Mouse (Mus musculus): ENCODE results near the gene Clrn1.

The Clrn1 gene

DNA sequence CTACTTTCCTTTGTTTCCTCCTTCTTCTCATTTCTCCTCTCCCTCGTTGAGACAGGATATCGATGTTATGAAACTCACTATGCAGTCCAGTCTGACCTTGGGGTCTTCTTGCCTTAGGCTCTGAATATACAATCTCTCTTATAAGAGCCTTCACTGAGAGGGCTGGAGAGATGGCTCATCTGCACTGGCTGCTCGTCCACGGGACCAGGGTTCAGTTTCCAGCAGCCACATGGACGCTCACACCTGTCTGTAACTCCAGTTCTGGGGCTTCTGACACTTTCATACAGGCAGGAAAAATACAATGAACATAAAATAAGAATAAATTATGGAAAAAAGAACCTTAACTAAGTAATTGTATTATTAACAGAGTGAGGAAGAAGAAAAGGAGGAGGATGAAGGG lies 53.6 kb downstream of the Clrn1 start:
- DNase-seq (ENCODE audit: low spot score in 2 of 2) = no peak

DNA sequence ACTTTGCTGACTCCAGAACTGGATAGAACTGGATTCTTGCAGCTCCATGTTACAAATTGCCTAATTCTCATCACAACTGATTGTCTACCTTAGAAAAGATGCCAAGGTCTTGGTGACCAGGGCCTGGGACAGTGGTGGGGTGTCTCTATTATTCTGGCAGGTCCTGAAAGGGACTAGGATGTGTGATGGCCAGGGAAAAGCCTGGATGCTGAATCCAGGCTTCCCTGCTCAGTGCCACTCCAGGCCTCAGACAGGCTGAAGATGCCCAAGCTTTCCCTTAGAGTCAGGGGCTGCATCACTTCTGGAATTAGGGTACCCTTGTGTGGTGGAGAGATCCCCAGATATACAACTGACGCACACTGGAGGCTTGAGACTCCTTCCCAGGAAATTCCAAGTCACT lies 55.2 kb downstream of the Clrn1 start:
- DNase-seq (ENCODE audit: low spot score in 2 of 2) = no peak

DNA sequence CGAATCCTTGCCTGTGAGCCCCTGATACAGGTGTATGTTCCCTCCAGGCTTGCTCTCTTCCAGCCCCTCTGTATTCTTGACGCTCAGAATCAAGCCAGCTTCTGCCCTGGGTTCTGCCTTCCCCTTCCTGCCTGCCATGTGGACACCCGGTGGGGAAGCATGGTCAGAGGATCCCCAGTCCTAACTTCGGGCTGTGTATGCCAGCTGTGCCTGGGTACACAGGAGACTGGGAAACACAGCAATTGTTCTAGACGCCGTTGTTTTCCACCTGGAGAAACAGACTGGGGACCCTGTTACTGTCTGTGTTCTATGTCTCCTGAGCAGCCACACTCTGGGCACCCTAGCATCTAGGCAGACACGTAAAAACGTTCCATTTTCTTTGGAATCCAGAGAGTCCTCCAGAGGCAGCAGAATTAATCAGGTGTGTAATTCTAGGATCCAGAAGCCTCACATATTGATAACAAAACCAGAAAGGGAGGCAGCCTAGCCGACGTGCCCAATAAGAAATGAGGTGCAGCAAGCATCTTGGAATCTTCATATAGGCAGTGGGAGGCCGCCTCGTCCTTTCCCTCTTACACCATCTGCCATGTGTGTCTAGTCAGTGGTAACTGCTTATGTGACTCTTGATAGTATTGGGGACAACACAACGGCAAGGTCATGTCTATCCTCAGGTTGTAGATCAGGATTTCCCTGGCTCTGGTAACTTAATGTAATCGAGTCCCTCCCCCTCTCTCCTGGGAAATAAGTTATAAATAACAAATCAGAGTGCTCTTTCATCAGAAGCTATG lies 56.6 kb downstream of the Clrn1 start:
- DNase-seq (ENCODE audit: low spot score in 2 of 2) = no peak

GRCm38 (mm10) chr3:58826266-58826665 lies 58.9 kb downstream of the Clrn1 start:
- no peak for DNase-seq (ENCODE audit: low spot score in 2 of 2)

DNA sequence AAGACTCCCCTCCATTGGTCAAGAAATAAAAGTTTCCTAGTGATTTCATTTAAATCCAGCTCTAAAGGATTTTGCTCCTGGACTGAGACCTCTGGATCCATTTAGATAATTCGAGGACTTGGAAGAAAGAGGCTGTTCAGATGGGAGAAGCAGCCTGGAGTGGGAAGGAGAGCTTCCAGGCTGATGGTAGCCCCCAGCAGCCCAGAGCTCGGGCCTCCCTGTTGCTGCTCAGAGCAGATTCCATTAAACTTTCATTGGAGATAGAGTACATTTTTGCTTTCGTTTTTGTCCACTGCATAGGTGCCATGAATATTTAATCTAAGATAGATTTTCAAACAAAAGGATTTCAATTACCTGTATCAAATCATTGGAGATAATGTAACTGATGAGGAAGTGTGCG lies 62.9 kb downstream of the Clrn1 start, which contains the start of gene Mindy4b-ps:
Mindy4b-ps (minus strand) TSS at position 101 of the 400 bp plus-strand sequence.
- no peak for DNase-seq (ENCODE audit: low spot score in 2 of 2)

- no peak for DNase-seq (ENCODE audit: low spot score in 2 of 2)
These were observed 67.8 kb downstream of the Clrn1 start for GRCm38 (mm10) chr3:58817337-58817736.

DNA sequence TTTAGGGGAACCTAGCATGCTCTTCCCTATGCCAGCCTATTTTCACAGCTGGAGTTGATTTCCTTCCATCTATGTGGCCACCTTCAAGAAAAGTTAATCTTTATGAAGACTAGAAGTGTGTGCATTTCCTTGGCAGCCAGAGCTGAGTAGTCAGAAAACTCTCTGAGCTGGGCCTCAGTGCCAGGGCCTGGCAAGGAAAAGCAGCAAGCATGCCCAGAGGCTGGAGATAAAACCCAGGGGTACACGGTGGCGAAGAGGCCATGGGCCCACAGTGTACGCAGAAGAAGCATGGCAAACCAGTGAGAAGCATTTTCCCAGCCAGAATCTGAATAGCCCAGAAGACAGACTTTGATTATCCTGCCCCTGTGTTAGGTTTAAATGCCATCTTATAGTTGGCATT lies 70.9 kb downstream of the Clrn1 start:
- no peak for DNase-seq (ENCODE audit: low spot score in 2 of 2)

- no peak for DNase-seq (ENCODE audit: low spot score in 2 of 2)
These were observed 74.8 kb downstream of the Clrn1 start for GRCm38 (mm10) chr3:58810353-58810752.

DNA sequence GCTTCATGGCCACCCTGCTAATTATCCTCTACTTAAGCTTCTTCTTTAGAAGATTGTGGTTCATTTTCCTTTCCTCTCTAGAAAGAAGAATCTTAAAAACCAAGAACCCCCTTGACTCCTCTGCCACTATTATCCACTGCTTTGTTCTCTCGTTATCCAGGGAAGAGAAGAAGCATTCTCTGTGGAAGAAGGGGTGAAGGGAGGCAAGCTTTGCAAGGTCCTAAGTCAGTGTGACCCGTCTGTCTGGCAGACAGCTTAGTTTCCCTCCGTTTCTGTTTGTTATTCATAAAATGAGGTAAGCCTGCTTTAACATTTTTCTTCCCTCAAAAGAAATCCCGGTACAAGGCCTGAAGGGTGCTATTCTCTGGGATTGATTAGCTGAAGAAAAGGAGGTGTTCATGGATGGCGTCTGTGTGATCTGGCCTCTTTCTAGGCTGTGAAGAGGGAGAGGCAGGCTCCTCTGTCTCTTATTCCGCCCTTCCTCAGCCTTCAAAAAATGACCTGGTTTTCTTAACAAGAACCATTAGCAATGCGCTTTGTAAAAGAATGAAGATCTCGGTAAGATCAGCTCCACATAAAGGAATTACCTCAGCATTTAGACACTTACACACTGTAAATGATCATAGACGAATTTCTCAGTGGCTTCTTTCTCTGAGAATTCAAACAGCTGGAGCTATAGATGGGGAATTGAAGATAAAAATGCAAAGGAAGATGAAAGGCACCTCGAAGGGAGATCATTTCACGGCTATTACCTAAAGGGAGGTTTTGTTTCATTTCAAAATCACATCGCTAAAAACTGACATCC lies 75.8 kb downstream of the Clrn1 start:
- DNase-seq (ENCODE audit: low spot score in 2 of 2) = no peak

GRCm38 (mm10) chr3:58808636-58809035 lies 76.5 kb downstream of the Clrn1 start:
- no peak for DNase-seq (ENCODE audit: low spot score in 2 of 2)

- DNase-seq (ENCODE audit: low spot score in 2 of 2) = no peak
These were observed 80.4 kb downstream of the Clrn1 start for GRCm38 (mm10) chr3:58804745-58805144.

DNA sequence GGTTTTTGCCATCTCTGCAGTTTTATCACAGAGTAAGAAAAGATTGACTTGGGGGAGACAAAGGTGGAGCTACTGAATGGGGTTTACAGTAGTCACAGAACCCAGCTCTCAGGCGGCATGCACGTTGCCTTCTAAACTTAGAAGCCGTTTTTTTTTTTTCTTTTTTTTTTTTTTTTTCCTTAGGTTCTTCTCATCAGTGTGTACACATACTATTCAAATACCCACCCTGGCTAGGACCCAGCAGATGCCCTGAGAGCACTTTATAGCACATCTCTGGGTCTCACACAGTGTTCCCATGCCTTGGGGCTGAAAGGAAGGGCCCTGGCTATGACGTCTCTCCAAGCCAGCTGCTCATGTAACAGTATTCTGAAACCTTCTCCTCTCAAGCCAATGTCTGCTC lies 86.5 kb downstream of the Clrn1 start:
- DNase-seq (ENCODE audit: low spot score in 2 of 2) = no peak

GRCm38 (mm10) chr3:58798245-58798644 lies 86.9 kb downstream of the Clrn1 start:
- no peak for DNase-seq (ENCODE audit: low spot score in 2 of 2)
